Mouse (Mus musculus) spleen, adult 2 months (tissue): ENCODE measurements around the gene Tmem51.

Experiments used
- CTCF ChIP-seq: fragments of 200-500 bp; IDR thresholded peaks from 2 replicates; pipeline ENCODE4 v1.5.1; 2011; ENCODE audit warnings: mild to moderate bottlenecking, inconsistent platforms; ENCODE audit not compliant: insufficient read depth, insufficient read length, insufficient replicate concordance; ENCODE audit errors: extremely low read depth
- POLR2A ChIP-seq: fragments of 200-500 bp; IDR thresholded peaks from 2 replicates; pipeline ENCODE4 v1.6.1; 2011; ENCODE audit warnings: low read depth, low read length, inconsistent platforms

DNA sequence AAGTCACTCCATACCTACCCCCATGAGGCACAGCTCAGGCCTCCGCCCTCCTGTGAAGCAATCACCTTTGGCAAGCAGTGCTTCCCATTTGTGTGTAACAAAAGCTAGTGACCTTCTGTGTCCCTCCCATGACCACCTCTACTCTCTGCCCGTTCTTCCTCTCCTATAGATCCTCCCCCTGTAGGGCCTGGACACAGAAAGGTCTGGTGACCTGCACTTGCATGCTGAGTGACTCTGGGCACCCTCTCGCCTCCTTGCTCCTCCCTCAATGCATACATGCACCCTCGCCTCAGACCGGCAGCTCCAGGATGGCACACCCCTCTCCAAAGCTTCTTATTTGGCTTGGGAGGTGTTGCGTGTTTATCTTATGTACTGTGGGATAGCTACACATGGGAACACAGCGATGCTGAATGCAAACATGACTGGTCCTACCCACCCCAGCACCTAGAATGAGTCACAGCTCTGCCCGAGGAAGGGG lies 21.0 kb downstream of the Tmem51 start:
- TF ChIP-seq CTCF (no peak), POLR2A (no peak)
